Mouse (Mus musculus): Measurements from ENCODE around the gene Nsmce3. TPM values are rescaled to one million over a fixed set of nuclear protein-coding genes. Genes with fewer than 3 reads are reported as not detected.

Nsmce3 gene
- total and polyA plus RNA-seq, 3 experiments = 6.4 to 9.1 (median 7.7) TPM

- no peak overlapping the region for H3K27ac ChIP-seq (ENCODE audit: insufficient read depth, low read depth)
- DNase-seq (ENCODE audit: extremely low read depth) = no peak
- H3K9me3 ChIP-seq (replicated peaks; ENCODE audit: low read length) = no peaks in the 10 kb centered on the region
- dilution Hi-C loops (cut with MboI; ENCODE audit: extremely low pct_ligation_motif_present, extremely low pct_unique_long_range_greater_than_20kb, low sequenced_read_pairs) (no loop called here), in situ Hi-C loops (cut with MboI; ENCODE audit: low pct_ligation_motif_present, low pct_unique_long_range_greater_than_20kb, low sequenced_read_pairs) (no loop called here)
- H3K4me1 ChIP-seq (ENCODE audit: control insufficient read depth in 1 of 2, insufficient read depth in 2 of 2) = no peaks in the 10 kb centered on the region
- H3K4me2 ChIP-seq (ENCODE audit: insufficient read depth, low read depth, poor library complexity, severe bottlenecking) = no peak overlapping the region
- H3K79me2 ChIP-seq (replicated peaks; ENCODE audit: control insufficient read depth, extremely low read depth, insufficient read depth, poor library complexity, severe bottlenecking) = no peaks in the 10 kb centered on the region
- TF ChIP-seq MAFK (IDR thresholded peaks at IDR 0.05; ENCODE audit: insufficient replicate concordance, low read length) = no peak
- TF ChIP-seq ZC3H11A (IDR thresholded peaks at IDR 0.05; ENCODE audit: low read depth, low read length) = no peak
- no peak for TF ChIP-seq UBTF (IDR thresholded peaks at IDR 0.05; ENCODE audit: low read depth, low read length)
- TF ChIP-seq POLR2AphosphoS2 (IDR thresholded peaks at IDR 0.05; ENCODE audit: low read depth, low read length) = no peak
- no peak for TF ChIP-seq TBP (conservative IDR thresholded peaks at IDR 0.05; ENCODE audit: low read depth, low read length)
- TF ChIP-seq PAX5 (IDR thresholded peaks at IDR 0.05; ENCODE audit: low read length) = no peak
- no peak for TF ChIP-seq CHD1 (IDR thresholded peaks at IDR 0.05; ENCODE audit: low read depth, low read length)
- no peak for TF ChIP-seq ETS1 (conservative IDR thresholded peaks at IDR 0.05; ENCODE audit: low read depth, low read length)
- H3K36me3 ChIP-seq (replicated peaks in 1 of 2; ENCODE audit: control insufficient read depth in 1 of 2, insufficient read depth in 1 of 2, low read length in 1 of 2) = no peaks in the 10 kb centered on the region
- H3K9ac ChIP-seq (ENCODE audit: insufficient read depth, low read depth) = no peak overlapping the region
- no peaks in the 10 kb centered on the region for H3K27me3 ChIP-seq (replicated peaks)
- H3K4me3 ChIP-seq (replicated peaks in 1 of 3; ENCODE audit: low read depth in 2 of 3, low read length in 2 of 3, poor library complexity in 1 of 3) = no peak overlapping the region
Observed at GRCm38 (mm10) chr7:64819683-64820082, 53.1 kb downstream of the Nsmce3 start.
